In the genomic region with DNA sequence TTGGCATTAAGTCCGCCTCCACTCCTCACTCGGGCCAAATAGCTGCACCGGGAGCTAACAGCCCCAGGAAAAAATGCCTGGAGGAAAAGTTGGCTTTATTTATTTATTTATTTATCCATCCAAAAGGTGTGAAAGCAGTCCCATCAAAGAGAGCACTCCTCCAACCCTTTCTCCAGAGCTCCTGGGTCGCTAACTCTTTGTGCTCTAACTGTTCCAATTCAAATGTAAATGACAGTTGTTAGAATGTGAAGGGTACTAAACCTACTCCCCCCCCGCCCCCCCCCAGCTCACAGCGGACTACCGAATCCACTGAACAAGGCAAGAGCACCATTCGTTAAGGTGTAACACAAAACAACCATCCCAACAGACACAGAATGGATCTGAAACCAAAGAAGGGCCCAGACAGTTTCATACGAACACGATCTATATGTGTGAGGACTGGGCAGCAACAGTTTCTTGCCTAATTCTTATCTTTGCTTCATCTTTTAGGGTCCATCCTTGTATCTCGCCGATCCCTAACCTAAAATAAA, we compare ENCODE assay signal across 8 mouse cellular contexts. TPM values are rescaled to one million over a fixed set of nuclear protein-coding genes. Genes with fewer than 3 reads are reported as not detected.
DNase-seq lines count a peak whose midpoint lies in the region; ATAC-seq and TF ChIP-seq lines count a peak whose summit lies in the region.

No protein-coding gene starts in this region.

- peak overlapping the region; percentile 74 for H3K9ac ChIP-seq in heart, embryonic 12.5 days
- H3K9ac ChIP-seq in CH12.LX (ENCODE audit: insufficient read depth, low read depth), result peak overlapping the region; percentile 82
- H3K9ac ChIP-seq in forebrain, embryonic 11.5 days (ENCODE audit: low read length), result peak overlapping the region; percentile 66; the same call in 1 of the 2 replicates
- peak overlapping the region; percentile 63 for H3K9ac ChIP-seq in liver, embryonic 14.5 days (replicated peaks)

- no peak overlapping the region for H3K27ac ChIP-seq in heart, embryonic 12.5 days (ENCODE audit: poor library complexity, severe bottlenecking)
- H3K27ac ChIP-seq in CH12.LX (ENCODE audit: insufficient read depth, low read depth), result no peak overlapping the region
- H3K27ac ChIP-seq in forebrain, embryonic 11.5 days (ENCODE audit: low read depth, low read length), result no peak overlapping the region
- H3K27ac ChIP-seq in liver, embryonic 14.5 days, result no peak overlapping the region

- TF ChIP-seq POLR2A in CH12.LX (IDR thresholded peaks at IDR 0.05; ENCODE audit: low read depth, low read length), result no peak

- H3K4me2 ChIP-seq in heart, embryonic 12.5 days, result peak overlapping the region; percentile 77
- peak overlapping the region; percentile 67 for H3K4me2 ChIP-seq in CH12.LX (ENCODE audit: insufficient read depth, low read depth, poor library complexity, severe bottlenecking)
- H3K4me2 ChIP-seq in forebrain, embryonic 11.5 days (ENCODE audit: low read depth, low read length, severe bottlenecking), result peak overlapping the region; percentile 49
- H3K4me2 ChIP-seq in liver, embryonic 14.5 days (ENCODE audit: low read depth), result peak overlapping the region; percentile 65

- no peak for TF ChIP-seq EP300 in CH12.LX (IDR thresholded peaks at IDR 0.05; ENCODE audit: low read length)
- no peak for TF ChIP-seq EP300 in liver, embryonic 14.5 days (IDR thresholded peaks at IDR 0.05; ENCODE audit: low read depth)

- H3K9me3 ChIP-seq in heart, embryonic 12.5 days (replicated peaks), result no peaks in the 10 kb centered on the region
- no peaks in the 10 kb centered on the region for H3K9me3 ChIP-seq in CH12.LX (replicated peaks; ENCODE audit: low read length)
- no peaks in the 10 kb centered on the region for H3K9me3 ChIP-seq in forebrain, embryonic 11.5 days (ENCODE audit: control insufficient read depth, low read length)
- H3K9me3 ChIP-seq in liver, embryonic 14.5 days (ENCODE audit: control insufficient read depth, low read length), result no peaks in the 10 kb centered on the region

- ATAC-seq in heart, embryonic 12.5 days (ENCODE audit: insufficient number of reproducible peaks, low FRiP score), result no peak
- ATAC-seq in forebrain, embryonic 11.5 days (replicated peaks; ENCODE audit: low FRiP score), result 0 out of 2 replicates have a peak, but pooled peaks have one; percentile 5
- ATAC-seq in liver, embryonic 14.5 days (ENCODE audit: insufficient read depth), result peak; percentile 27; the same call in 1 of the 2 replicates
- ATAC-seq in activated CD4-positive, CD25-positive, alpha-beta regulatory T cell, adult 4 months, result no peak
- no peak for ATAC-seq in monocyte, adult 5-6 weeks (replicated peaks; ENCODE audit: insufficient number of reproducible peaks, low FRiP score, low TSS enrichment, poor library complexity, severe bottlenecking)

- WGBS in heart, embryonic 12.5 days, result 18% methylated on average over 12 of the region's 12 CpGs
- 17% methylated on average over 12 of the region's 12 CpGs for WGBS in forebrain, embryonic 11.5 days
- 12% methylated on average over 12 of the region's 12 CpGs for WGBS in liver, embryonic 14.5 days (ENCODE audit: insufficient replicate concordance)

- peaks cover 15% of the 10 kb centered on the region; the same call in 1 of the 2 replicates for H3K79me2 ChIP-seq in CH12.LX (replicated peaks; ENCODE audit: control insufficient read depth, extremely low read depth, insufficient read depth, poor library complexity, severe bottlenecking)

- no peaks in the 10 kb centered on the region for H3K4me1 ChIP-seq in heart, embryonic 12.5 days (replicated peaks)
- peaks cover 0 to 9% of the 10 kb centered on the region in 2 experiments; a peak in 1 of 4 replicates for H3K4me1 ChIP-seq in CH12.LX (ENCODE audit: control insufficient read depth in 1 of 2, insufficient read depth in 2 of 2)
- no peaks in the 10 kb centered on the region for H3K4me1 ChIP-seq in forebrain, embryonic 11.5 days (replicated peaks; ENCODE audit: control insufficient read depth, insufficient read depth, low read length)
- H3K4me1 ChIP-seq in liver, embryonic 14.5 days (replicated peaks; ENCODE audit: control insufficient read depth in 2 of 2, insufficient read depth in 2 of 2, low read length in 1 of 2), result peaks cover 0 to 2% of the 10 kb centered on the region in 2 experiments; a peak in 1 of 4 replicates

- in situ Hi-C loops in CH12.LX (cut with MboI; ENCODE audit: low pct_ligation_motif_present, low pct_unique_long_range_greater_than_20kb, low sequenced_read_pairs), result no loop called here

- H3K4me3 ChIP-seq in heart, embryonic 12.5 days, result peak overlapping the region; percentile 59
- H3K4me3 ChIP-seq in CH12.LX (replicated peaks in 1 of 3; ENCODE audit: low read depth in 2 of 3, low read length in 2 of 3, poor library complexity in 1 of 3), result peak overlapping the region; percentile 58 to 89 (median 83)
- H3K4me3 ChIP-seq in forebrain, embryonic 11.5 days (ENCODE audit: low read depth, low read length), result peak overlapping the region; percentile 45
- H3K4me3 ChIP-seq in liver, embryonic 14.5 days (ENCODE audit: insufficient read depth in 1 of 2, low read depth in 2 of 2, low read length in 2 of 2), result peak overlapping the region; percentile 68 to 76

- TF ChIP-seq RAD21 in CH12.LX (IDR thresholded peaks at IDR 0.05; ENCODE audit: low read depth, low read length), result no peak

- H3K36me3 ChIP-seq in heart, embryonic 12.5 days, result no peaks in the 10 kb centered on the region
- peaks cover 0 to 2% of the 10 kb centered on the region in 2 experiments for H3K36me3 ChIP-seq in CH12.LX (replicated peaks in 1 of 2; ENCODE audit: control insufficient read depth in 1 of 2, insufficient read depth in 1 of 2, low read length in 1 of 2)
- H3K36me3 ChIP-seq in forebrain, embryonic 11.5 days (ENCODE audit: control insufficient read depth, insufficient read depth, low read length), result no peaks in the 10 kb centered on the region
- H3K36me3 ChIP-seq in liver, embryonic 14.5 days (replicated peaks; ENCODE audit: control insufficient read depth, insufficient read depth, low read depth), result no peaks in the 10 kb centered on the region

- dilution Hi-C loops in CH12.LX (cut with MboI; ENCODE audit: extremely low pct_ligation_motif_present, extremely low pct_unique_long_range_greater_than_20kb, low sequenced_read_pairs), result no loop called here

- DNase-seq in heart, adult 18-20 months, result no peak
- DNase-seq in CH12.LX (ENCODE audit: extremely low read depth), result no peak
- no peak for DNase-seq in forebrain, embryonic 11.5 days (ENCODE audit: low spot score)
- no peak for DNase-seq in liver, embryonic 14.5 days (ENCODE audit: low read depth in 3 of 3, low spot score in 3 of 3)
- no peak for DNase-seq in cerebellum, postnatal 36 days

- no peak for TF ChIP-seq CTCF in CH12.LX (conservative IDR thresholded peaks at IDR 0.05 in 1 of 2, IDR thresholded peaks at IDR 0.05 in 1 of 2; ENCODE audit: low read depth in 2 of 2, low read length in 2 of 2)
- no peak for TF ChIP-seq CTCF in liver, embryonic 14.5 days (IDR thresholded peaks at IDR 0.05; ENCODE audit: low read depth)

- H3K27me3 ChIP-seq in heart, embryonic 12.5 days (replicated peaks), result no peaks in the 10 kb centered on the region
- H3K27me3 ChIP-seq in CH12.LX (replicated peaks), result no peaks in the 10 kb centered on the region
- H3K27me3 ChIP-seq in forebrain, embryonic 11.5 days (ENCODE audit: control insufficient read depth, insufficient read depth, low read length), result no peaks in the 10 kb centered on the region
- no peaks in the 10 kb centered on the region for H3K27me3 ChIP-seq in liver, embryonic 14.5 days (ENCODE audit: control insufficient read depth, insufficient read depth, low read length)

TF ChIP-seq in CH12.LX, 34 proteins besides CTCF, POLR2A, EP300 and RAD21 (continues in another document):
- TF ChIP-seq NRF1 (IDR thresholded peaks at IDR 0.05; ENCODE audit: low read depth, low read length) (no peak), KAT2A (IDR thresholded peaks at IDR 0.05; ENCODE audit: insufficient replicate concordance, low read length) (no peak), IRF4 (IDR thresholded peaks at IDR 0.05; ENCODE audit: low read depth, low read length) (no peak)

RNA-seq across cellular contexts. Expression of gene Slc25a53, which starts 0.6 kb away (rescaled TPM):
- 5.1 and 5.4 TPM in 2 replicates for polyA plus RNA-seq in heart, embryonic 12.5 days (2016; fragmentation: Nextera tagmentation; extraction: Ambion mirVana)
- 1 to 10 TPM; 1.6 to 3.7 TPM for total RNA-seq in heart, adult 18-20 months (2021)
- total RNA-seq in CH12.LX (2012; rRNA removed) (3.3 and 4.2 TPM in 2 replicates), CH12.LX (2014; rRNA removed) (3.1 and 6.2 TPM in 2 replicates)
- 3.0 and 3.5 TPM in 2 replicates for polyA plus RNA-seq in CH12.LX (2012; ENCODE audit: insufficient read length, low read depth)
- polyA plus RNA-seq in forebrain, embryonic 11.5 days (2014; fragmentation: Nextera tagmentation; extraction: Ambion mirVana), result 13.7 and 14.6 TPM in 2 replicates
- polyA plus RNA-seq in liver, embryonic 14.5 days (2012; rRNA removed), result 1.3 and 1.4 TPM in 2 replicates
- 2.1 and 2.6 TPM in 2 replicates for polyA plus RNA-seq in liver, embryonic 14.5 days (2014; fragmentation: Nextera tagmentation; extraction: Ambion mirVana)
- 1 to 10 TPM; 6.2 to 9.6 TPM for polyA plus RNA-seq in activated CD4-positive, CD25-positive, alpha-beta regulatory T cell, adult 4 months (2017; shearing (Covaris generic))
- 8.0 to 25.4 TPM (median 13.1 TPM) in 3 replicates for total RNA-seq in monocyte, adult 5-6 weeks (2017)

RNA-seq across cellular contexts. Expression of gene Fam199x, which starts 11.9 kb away (rescaled TPM):
- polyA plus RNA-seq in heart, embryonic 12.5 days (2016; fragmentation: Nextera tagmentation; extraction: Ambion mirVana), result 7.8 and 8.4 TPM in 2 replicates
- 1 to 10 TPM; 4.4 to 4.8 TPM for total RNA-seq in heart, adult 18-20 months (2021)
- total RNA-seq in CH12.LX (2012; rRNA removed), result 6.2 and 6.8 TPM in 2 replicates
- total RNA-seq in CH12.LX (2014; rRNA removed), result 10.5 and 13.0 TPM in 2 replicates
- 3.5 and 4.3 TPM in 2 replicates for polyA plus RNA-seq in CH12.LX (2012; ENCODE audit: insufficient read length, low read depth)
- 14.6 and 17.1 TPM in 2 replicates for polyA plus RNA-seq in forebrain, embryonic 11.5 days (2014; fragmentation: Nextera tagmentation; extraction: Ambion mirVana)
- 0.28 and 0.46 TPM in 2 replicates for polyA plus RNA-seq in liver, embryonic 14.5 days (2012; rRNA removed)
- polyA plus RNA-seq in liver, embryonic 14.5 days (2014; fragmentation: Nextera tagmentation; extraction: Ambion mirVana), result 0.76 and 0.99 TPM in 2 replicates
- polyA plus RNA-seq in activated CD4-positive, CD25-positive, alpha-beta regulatory T cell, adult 4 months (2017; shearing (Covaris generic)), result 1 to 10 TPM; 3.3 to 4.4 TPM
- 11.5 to 12.2 TPM (median 11.8 TPM) in 3 replicates for total RNA-seq in monocyte, adult 5-6 weeks (2017)

RNA-seq across cellular contexts. Expression of gene Zcchc18, which starts 44.6 kb away (rescaled TPM):
- polyA plus RNA-seq in heart, embryonic 12.5 days (2016; fragmentation: Nextera tagmentation; extraction: Ambion mirVana), result 2.7 and 4.1 TPM in 2 replicates
- total RNA-seq in heart, adult 18-20 months (2021), result under 1 TPM in 1 of 2 experiments, not detected in 1; 0.46 TPM
- total RNA-seq in CH12.LX (2012; rRNA removed), result 4.5 and 6.8 TPM in 2 replicates
- total RNA-seq in CH12.LX (2014; rRNA removed), result 0.34 TPM in 2 replicates
- polyA plus RNA-seq in CH12.LX (2012; ENCODE audit: insufficient read length, low read depth), result 0.83 and 0.97 TPM in 2 replicates
- 94.4 and 99.1 TPM in 2 replicates for polyA plus RNA-seq in forebrain, embryonic 11.5 days (2014; fragmentation: Nextera tagmentation; extraction: Ambion mirVana)
- 0.04 and 0.13 TPM in 2 replicates for polyA plus RNA-seq in liver, embryonic 14.5 days (2012; rRNA removed)
- polyA plus RNA-seq in liver, embryonic 14.5 days (2014; fragmentation: Nextera tagmentation; extraction: Ambion mirVana), result 0.13 and 0.14 TPM in 2 replicates
- polyA plus RNA-seq in activated CD4-positive, CD25-positive, alpha-beta regulatory T cell, adult 4 months (2017; shearing (Covaris generic)), result 10 to 100 TPM; 37.8 to 42.4 TPM
- 1.5 to 16.1 TPM (median 3.5 TPM) in 3 replicates for total RNA-seq in monocyte, adult 5-6 weeks (2017)

Comparison
In these comparisons a context has a peak if more than half of its experiments do, and no peak if none do; other contexts are left out.
1. ATAC-seq: peak in forebrain, embryonic 11.5 days (single experiment) and liver, embryonic 14.5 days (single experiment); none in heart, embryonic 12.5 days (single experiment), activated CD4-positive, CD25-positive, alpha-beta regulatory T cell, adult 4 months (single experiment) and monocyte, adult 5-6 weeks (single experiment).
2. Peak in every context shown above with its lines, with median percentiles within 50 percentile points of each other: H3K4me2 ChIP-seq, H3K4me3 ChIP-seq and H3K9ac ChIP-seq.